Mouse (Mus musculus) embryo, embryonic 11 days (tissue): Measurements from ENCODE around the gene Lat2.

Experiments used
- DNase-seq: peaks from one replicate; pipeline ENCODE4 v3.0.0-alpha.2; 2015

Lat2 gene

GRCm38 (mm10) chr5:134568964-134569491 is 45.8 kb downstream of the Lat2 start:
- DNase-seq, result peak; percentile 30

- no peak for DNase-seq
Observed at GRCm38 (mm10) chr5:134568030-134568429, 46.8 kb downstream of the Lat2 start.

- DNase-seq, result no peak
Observed at GRCm38 (mm10) chr5:134567445-134567844, 47.4 kb downstream of the Lat2 start.

GRCm38 (mm10) chr5:134565696-134566095 is 49.1 kb downstream of the Lat2 start:
- DNase-seq, result no peak

- DNase-seq, result no peak
Observed at GRCm38 (mm10) chr5:134564272-134564671, 50.6 kb downstream of the Lat2 start.

GRCm38 (mm10) chr5:134560450-134561171 is 54.2 kb downstream of the Lat2 start:
- DNase-seq, result no peak

- DNase-seq, result no peak
Observed at GRCm38 (mm10) chr5:134560071-134560449, 54.8 kb downstream of the Lat2 start, which contains the start of gene Syna. Syna (minus strand) TSS chr5:134560171.

- DNase-seq, result peak; percentile 92
Observed at GRCm38 (mm10) chr5:134555463-134556164, 59.2 kb downstream of the Lat2 start.

GRCm38 (mm10) chr5:134553951-134554546 is 60.8 kb downstream of the Lat2 start:
- DNase-seq, result no peak

- peak; percentile 95 for DNase-seq
Observed at GRCm38 (mm10) chr5:134552110-134552972, 62.5 kb downstream of the Lat2 start, which contains the start of gene Clip2. Clip2 (minus strand) TSS chr5:134552434.

GRCm38 (mm10) chr5:134551233-134552109 is 63.4 kb downstream of the Lat2 start:
- DNase-seq, result peak; percentile 55

GRCm38 (mm10) chr5:134550836-134551232 is 64.0 kb downstream of the Lat2 start:
- DNase-seq, result no peak
